Mouse (Mus musculus) intestine, embryonic 16.5 days (tissue): Measurements from ENCODE around the gene Dkk2. TPM values are rescaled to one million over a fixed set of nuclear protein-coding genes. Genes with fewer than 3 reads are reported as not detected.

Source experiments
- ATAC-seq: fragments of 200-750 bp; cut with Nextera tagmentation; 2 replicates; pipeline ENCODE4 v1.8.0; 2017; ENCODE audit warnings: moderate TSS enrichment, moderate library complexity
- H3K27ac ChIP-seq: fragments of 300-500 bp; sonication (generic); 2 replicates; pipeline ENCODE4 v1.5.1; 2014; ENCODE audit warnings: mild to moderate bottlenecking, low read length
- H3K27me3 ChIP-seq: fragments of 300-500 bp; sonication (generic); replicated peaks from 2 replicates; pipeline ENCODE4 v1.6.1; 2014; ENCODE audit warnings: low read length, control low read depth, mixed read lengths; ENCODE audit not compliant: control insufficient read depth, insufficient read depth
- H3K36me3 ChIP-seq: fragments of 300-500 bp; sonication (generic); 2 replicates; pipeline ENCODE4 v1.6.1; 2014; ENCODE audit warnings: low read length, control low read depth; ENCODE audit not compliant: control insufficient read depth, insufficient read depth
- H3K4me1 ChIP-seq: fragments of 300-500 bp; sonication (generic); 2 replicates; pipeline ENCODE4 v1.6.1; 2014; ENCODE audit warnings: low read length, control low read depth, mixed read lengths; ENCODE audit not compliant: control insufficient read depth, insufficient read depth
- H3K4me2 ChIP-seq: fragments of 300-500 bp; sonication (generic); 2 replicates; pipeline ENCODE4 v1.6.1; 2014; ENCODE audit warnings: low read depth, low read length, control low read depth
- H3K4me3 ChIP-seq: fragments of 300-500 bp; sonication (generic); 2 replicates; pipeline ENCODE4 v1.5.1; 2014; ENCODE audit warnings: mild to moderate bottlenecking, low read length
- H3K9ac ChIP-seq: fragments of 300-500 bp; sonication (generic); 2 replicates; pipeline ENCODE4 v1.6.1; 2014; ENCODE audit warnings: low read depth, low read length
- H3K9me3 ChIP-seq: fragments of 300-500 bp; sonication (generic); 2 replicates; pipeline ENCODE4 v1.6.1; 2016; ENCODE audit warnings: low read length, control low read depth; ENCODE audit not compliant: control insufficient read depth
- WGBS: fragments of 180-500 bp; shearing (Covaris S2); extraction: QIAGEN DNeasy Blood & Tissue Kit; methylation state at CpG from one replicate; pipeline ENCODE4 v1.1.7; 2014; 5-methylcytosine and 5-hydroxymethylcytosine counted together
- polyA plus RNA-seq: library from polyadenylated mRNA; unstranded; fragments of >200 nt; fragmentation: Nextera tagmentation; extraction: Ambion mirVana; gene quantifications from 2 replicates; pipeline ENCODE4 v1.2.1, GENCODE M21; 2015

The Dkk2 gene
- polyA plus RNA-seq, 1 experiment from 2014 or later, result 8.4 TPM

DNA sequence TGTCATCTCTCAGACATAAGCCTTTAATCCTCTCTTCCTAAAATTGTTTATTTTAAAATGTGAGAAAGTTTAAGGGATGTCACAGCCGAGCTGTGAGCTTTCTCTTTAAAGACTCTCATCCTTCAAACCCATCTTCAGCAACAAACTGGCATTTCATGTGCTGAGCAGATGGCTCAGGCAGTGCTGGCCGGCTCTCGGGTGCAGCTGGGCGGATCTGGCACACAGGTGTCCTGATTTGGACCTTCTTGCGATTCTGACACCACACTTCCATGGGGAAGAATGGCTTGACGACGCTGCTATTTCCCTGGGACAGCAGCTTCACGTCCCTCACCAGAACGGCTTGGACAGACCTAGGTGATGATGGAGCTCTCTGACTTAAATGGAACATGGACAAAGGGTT, 17.9 kb downstream of the Dkk2 start:
- Histone ChIP-seq H3K36me3 (no peaks in the 10 kb centered on the region), H3K4me1 (no peaks in the 10 kb centered on the region; the same call in 1 of the 2 replicates), H3K27me3 (no peaks in the 10 kb centered on the region), H3K27ac (no peak overlapping the region), H3K9me3 (no peaks in the 10 kb centered on the region), H3K9ac (no peak overlapping the region), H3K4me2 (0 out of 2 replicates have a peak overlapping the region, but pooled peaks have one; percentile 11), H3K4me3 (no peak overlapping the region)
- ATAC-seq, result no peak
- 37% methylated on average over 9 of the region's 9 CpGs for WGBS

DNA sequence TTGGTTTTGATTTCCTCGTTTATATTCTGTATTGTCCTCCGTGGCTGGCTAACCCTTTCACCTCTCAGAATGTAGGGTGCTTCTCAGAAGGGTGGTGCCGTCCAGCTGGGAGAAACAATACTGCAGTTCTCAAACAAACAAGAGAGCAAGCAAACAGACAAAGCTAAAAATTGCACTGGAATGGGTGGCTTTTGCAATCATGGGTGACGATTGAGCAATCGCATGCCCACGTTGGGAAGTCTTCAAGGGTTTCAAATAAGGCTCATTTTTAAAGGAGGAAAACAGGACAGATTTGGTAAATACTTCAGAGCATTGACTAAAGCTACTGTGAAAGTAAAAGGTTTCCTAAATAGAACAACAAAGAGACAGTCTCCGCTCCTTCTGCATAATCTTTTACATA, 18.4 kb downstream of the Dkk2 start:
- ATAC-seq, result no peak
- 45% methylated on average over 7 of the region's 7 CpGs for WGBS
- H3K9me3 ChIP-seq, result no peaks in the 10 kb centered on the region
- no peaks in the 10 kb centered on the region for H3K36me3 ChIP-seq
- H3K27me3 ChIP-seq, result no peaks in the 10 kb centered on the region
- 0 out of 2 replicates have a peak overlapping the region, but pooled peaks have one; percentile 11 for H3K4me2 ChIP-seq
- no peaks in the 10 kb centered on the region; the same call in 1 of the 2 replicates for H3K4me1 ChIP-seq
- H3K27ac ChIP-seq, result no peak overlapping the region
- no peak overlapping the region for H3K9ac ChIP-seq
- H3K4me3 ChIP-seq, result no peak overlapping the region

DNA sequence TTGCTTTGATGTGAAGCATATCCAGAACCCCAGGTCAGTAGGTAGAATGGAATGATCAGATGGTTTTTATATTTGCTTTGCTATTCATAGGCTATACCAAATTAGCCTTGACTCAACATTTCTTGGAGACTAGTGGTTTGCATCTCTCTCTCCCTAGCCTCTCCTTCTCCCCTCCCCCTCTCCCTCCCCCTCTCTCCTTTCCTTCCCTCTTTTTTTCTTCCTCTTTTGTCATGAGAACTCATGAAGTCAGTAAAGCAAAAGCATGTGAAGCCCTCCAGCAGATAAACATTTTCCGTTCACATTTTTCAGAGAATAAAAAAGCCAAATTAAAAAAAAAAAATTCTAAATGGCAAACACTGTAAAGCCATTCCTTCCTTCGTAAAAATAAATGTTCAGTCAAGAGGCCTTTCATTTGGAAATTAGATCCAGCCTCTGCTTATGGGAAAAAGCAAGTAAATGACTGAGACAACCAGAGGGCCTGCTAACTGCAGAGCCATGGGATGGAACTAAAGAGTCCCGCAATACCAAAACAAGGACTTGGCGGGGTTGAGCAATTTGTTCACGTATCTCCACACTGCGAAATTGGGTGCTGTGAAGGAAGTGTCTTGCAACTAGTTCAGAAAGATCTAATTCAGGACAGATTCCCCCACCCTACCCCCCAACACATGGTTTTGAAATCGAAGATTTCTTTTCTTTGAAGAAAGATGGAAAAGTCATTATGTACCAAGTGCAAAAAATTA, 30.9 kb downstream of the Dkk2 start:
- no peaks in the 10 kb centered on the region for H3K4me1 ChIP-seq
- no peak overlapping the region for H3K4me3 ChIP-seq
- no peaks in the 10 kb centered on the region for H3K36me3 ChIP-seq
- no peak for ATAC-seq
- H3K9ac ChIP-seq, result no peak overlapping the region
- H3K4me2 ChIP-seq, result no peak overlapping the region
- WGBS, result 83% methylated on average over 7 of the region's 7 CpGs
- H3K27me3 ChIP-seq, result no peaks in the 10 kb centered on the region
- no peaks in the 10 kb centered on the region for H3K9me3 ChIP-seq
- H3K27ac ChIP-seq, result no peak overlapping the region

DNA sequence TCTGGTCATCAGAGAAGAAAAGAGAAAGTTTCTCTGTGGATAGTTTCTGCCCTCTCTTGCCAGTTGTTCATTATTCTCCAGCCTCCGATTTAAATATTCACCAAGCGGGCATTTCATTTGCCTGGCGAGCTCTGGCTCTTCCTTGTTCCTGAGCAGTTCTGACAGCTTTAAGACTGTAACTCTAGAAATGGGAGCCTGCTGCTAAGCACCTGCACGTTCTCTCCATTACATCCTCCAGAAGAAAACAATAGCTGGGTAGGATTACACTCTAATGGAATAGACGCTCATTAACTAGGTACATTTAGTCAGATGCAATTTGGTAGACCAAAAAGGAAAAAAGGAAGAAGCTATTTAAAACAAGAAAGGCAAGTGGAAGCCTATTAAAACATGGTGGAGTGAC, 36.3 kb downstream of the Dkk2 start:
- 72% methylated on average over 5 of the region's 5 CpGs for WGBS
- no peak overlapping the region for H3K4me2 ChIP-seq
- H3K4me3 ChIP-seq, result no peak overlapping the region
- H3K27ac ChIP-seq, result no peak overlapping the region
- ATAC-seq, result no peak
- H3K36me3 ChIP-seq, result no peaks in the 10 kb centered on the region
- H3K27me3 ChIP-seq, result no peaks in the 10 kb centered on the region
- H3K9ac ChIP-seq, result no peak overlapping the region
- H3K9me3 ChIP-seq, result no peaks in the 10 kb centered on the region
- no peaks in the 10 kb centered on the region for H3K4me1 ChIP-seq

DNA sequence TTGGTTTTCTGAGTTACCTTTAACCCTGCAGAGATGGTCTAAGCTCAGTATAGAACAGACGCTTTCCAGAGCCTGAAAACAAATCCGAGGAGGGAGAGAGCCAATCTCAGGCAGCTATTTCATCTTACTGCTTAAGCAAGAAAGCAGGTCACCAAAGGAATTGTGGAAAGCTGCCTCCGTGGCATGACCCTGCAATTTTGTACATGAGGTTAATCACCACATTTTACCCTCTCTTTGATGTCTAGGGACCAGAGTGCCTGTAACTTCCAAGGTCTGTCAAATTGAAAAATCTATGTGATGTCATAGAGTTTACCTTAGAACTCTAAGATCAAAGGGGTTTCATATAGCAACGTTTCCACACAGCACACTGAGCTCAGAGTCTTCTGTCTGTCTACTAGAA, 37.5 kb downstream of the Dkk2 start:
- WGBS, result 23% methylated on average over 4 of the region's 4 CpGs
- Histone ChIP-seq H3K9me3 (no peaks in the 10 kb centered on the region), H3K9ac (no peak overlapping the region), H3K4me3 (no peak overlapping the region), H3K27ac (no peak overlapping the region), H3K4me2 (no peak overlapping the region), H3K36me3 (no peaks in the 10 kb centered on the region), H3K27me3 (no peaks in the 10 kb centered on the region), H3K4me1 (no peaks in the 10 kb centered on the region)
- no peak for ATAC-seq

DNA sequence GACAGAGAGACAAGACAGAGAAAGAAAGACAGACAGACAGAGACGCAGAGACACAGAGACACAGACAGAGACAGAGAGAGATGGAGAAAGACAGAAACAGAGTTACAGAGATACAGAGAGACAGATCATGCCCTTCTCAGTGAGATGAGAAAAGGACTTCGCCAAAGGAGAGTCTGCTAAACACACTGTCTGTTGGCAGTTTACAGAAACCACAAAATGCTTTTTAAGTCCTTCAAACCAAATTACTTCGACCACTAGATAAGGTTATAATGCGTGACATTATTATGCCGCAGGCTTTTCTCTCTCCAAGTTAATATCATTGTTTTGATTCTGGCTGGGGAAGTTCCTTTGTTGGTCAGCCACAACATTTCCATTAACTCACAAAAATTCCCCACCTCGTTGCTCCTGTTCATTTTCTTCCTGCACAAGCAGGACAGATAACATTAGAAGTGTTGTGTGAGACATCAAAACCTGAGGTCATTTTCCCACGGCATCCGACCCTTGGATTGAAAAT, 40.2 kb downstream of the Dkk2 start:
- no peaks in the 10 kb centered on the region for H3K36me3 ChIP-seq
- H3K4me3 ChIP-seq, result no peak overlapping the region
- H3K4me2 ChIP-seq, result no peak overlapping the region
- no peak overlapping the region for H3K9ac ChIP-seq
- H3K27me3 ChIP-seq, result no peaks in the 10 kb centered on the region
- no peak overlapping the region for H3K27ac ChIP-seq
- no peaks in the 10 kb centered on the region for H3K9me3 ChIP-seq
- ATAC-seq, result no peak
- no peaks in the 10 kb centered on the region for H3K4me1 ChIP-seq
- 84% methylated on average over 8 of the region's 8 CpGs for WGBS

DNA sequence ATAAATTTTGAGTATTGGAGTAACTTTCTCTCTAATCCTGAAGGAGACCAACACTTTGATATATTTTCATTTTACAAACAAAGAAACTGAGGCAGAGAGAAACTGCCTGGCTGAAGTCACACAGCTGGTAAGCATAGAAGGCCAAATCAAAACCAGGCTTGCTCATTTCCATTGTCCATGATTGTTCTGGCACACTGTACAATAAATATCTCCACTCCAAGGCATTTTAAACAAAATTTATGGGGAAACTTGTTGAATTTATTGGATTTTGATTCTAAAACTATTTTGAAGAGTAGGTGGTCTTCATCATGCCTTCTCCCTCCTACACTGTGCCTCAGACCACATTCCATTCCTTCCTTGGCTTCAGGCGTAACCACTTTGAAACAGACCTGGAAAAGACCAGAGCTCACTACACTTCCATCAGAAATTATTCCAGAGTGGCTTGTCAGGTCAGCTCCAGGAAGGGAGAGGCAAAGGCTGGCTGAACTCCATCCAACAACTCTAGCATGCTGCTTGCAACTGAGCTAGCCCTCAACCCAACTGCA, 44.7 kb downstream of the Dkk2 start:
- Histone ChIP-seq H3K4me3 (no peak overlapping the region), H3K4me1 (no peaks in the 10 kb centered on the region), H3K27me3 (no peaks in the 10 kb centered on the region), H3K36me3 (no peaks in the 10 kb centered on the region), H3K4me2 (no peak overlapping the region), H3K9me3 (no peaks in the 10 kb centered on the region), H3K27ac (no peak overlapping the region), H3K9ac (no peak overlapping the region)
- 70% methylated on average over 1 of the region's 1 CpGs for WGBS
- ATAC-seq, result no peak

DNA sequence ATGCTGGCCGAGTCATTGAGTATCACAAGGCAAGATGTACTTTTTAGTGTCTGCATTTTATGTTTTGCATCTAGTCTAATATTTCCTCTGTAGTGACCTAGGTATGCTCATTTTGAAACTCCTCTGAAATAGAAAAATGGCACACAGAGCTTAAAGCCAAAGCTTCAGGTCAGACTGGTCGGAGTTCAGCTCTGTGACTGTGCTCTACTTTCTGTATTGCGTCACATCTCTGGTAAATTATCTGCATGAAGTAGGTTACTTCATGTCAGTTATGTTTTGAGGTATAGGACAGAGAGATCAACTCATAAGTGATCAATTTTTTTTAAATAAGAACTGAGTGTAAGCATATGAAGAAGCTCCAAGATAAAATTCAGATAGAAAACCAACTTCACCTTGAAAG, 45.7 kb downstream of the Dkk2 start:
- Histone ChIP-seq H3K9me3 (no peaks in the 10 kb centered on the region), H3K27ac (no peak overlapping the region), H3K4me3 (no peak overlapping the region), H3K27me3 (no peaks in the 10 kb centered on the region), H3K36me3 (no peaks in the 10 kb centered on the region), H3K4me1 (no peaks in the 10 kb centered on the region), H3K4me2 (no peak overlapping the region), H3K9ac (no peak overlapping the region)
- WGBS, result 77% methylated on average over 3 of the region's 3 CpGs
- ATAC-seq, result no peak

DNA sequence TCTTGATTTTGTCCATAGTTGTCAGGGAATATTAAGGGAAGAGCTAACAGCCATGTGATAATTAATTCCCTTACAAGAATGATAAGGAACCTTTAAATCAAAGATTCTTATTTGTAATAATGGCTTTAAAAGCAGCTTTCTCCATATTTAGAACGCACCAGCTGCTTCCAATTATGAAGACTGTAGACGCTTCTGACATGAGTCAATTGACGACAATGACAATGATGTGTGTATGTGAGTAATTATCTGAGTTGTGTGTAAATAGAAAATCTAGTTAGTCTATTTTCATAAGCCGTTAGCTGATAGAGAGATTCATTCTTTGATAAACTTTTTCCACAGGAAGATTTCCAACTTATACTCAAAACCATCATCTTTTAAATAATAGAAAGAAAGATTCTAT, 46.8 kb downstream of the Dkk2 start:
- no peaks in the 10 kb centered on the region for H3K9me3 ChIP-seq
- H3K27me3 ChIP-seq, result no peaks in the 10 kb centered on the region
- H3K36me3 ChIP-seq, result no peaks in the 10 kb centered on the region
- no peak for ATAC-seq
- no peak overlapping the region for H3K4me2 ChIP-seq
- no peaks in the 10 kb centered on the region for H3K4me1 ChIP-seq
- 82% methylated on average over 4 of the region's 4 CpGs for WGBS
- no peak overlapping the region for H3K9ac ChIP-seq
- H3K4me3 ChIP-seq, result no peak overlapping the region
- H3K27ac ChIP-seq, result no peak overlapping the region
